Comparison of ENCODE assay signal across 13 mouse cellular contexts in genomic region chr16:25977210-25977609, GRCm38 (mm10).
"Had no signal": no experiment of that assay in that cellular context is flagged by ENCODE, and none has a peak within 500 bp of the region (broad histone marks: within the 10 kb centered on the region; RNA-seq: fewer than 3 reads in every experiment).

No protein-coding gene starts in this region.

- H3K27me3 ChIP-seq: midbrain, embryonic 12.5 days; stomach, embryonic 15.5 days had no signal

- DNase-seq: kidney, adult 2 months; kidney, postnatal 25 days; layer of hippocampus, adult 9-11 months; liver, postnatal 0 days; lung, embryonic 14.5 days; right cerebral cortex, postnatal 25 days; thymus, adult 18-20 months; thymus, postnatal 36 days had no signal

- ATAC-seq: intestine, postnatal 0 days; liver, postnatal 0 days; lung, postnatal 0 days; midbrain, embryonic 16.5 days had no signal
